Mouse (Mus musculus) small intestine, adult 2 months (tissue): Measurements from ENCODE around the gene Itpka. TPM values are rescaled to one million over a fixed set of nuclear protein-coding genes. Genes with fewer than 3 reads are reported as not detected.

Experiments used
- H3K27ac ChIP-seq: fragments of 200-500 bp; 2 replicates; pipeline ENCODE4 v1.5.1; 2012; ENCODE audit warnings: low read depth, low read length, control low read depth, inconsistent platforms; ENCODE audit not compliant: insufficient read depth
- H3K27me3 ChIP-seq: fragments of 200-500 bp; 2 replicates; pipeline ENCODE4 v1.6.1; 2012; ENCODE audit warnings: mild to moderate bottlenecking, moderate library complexity, low read length, inconsistent platforms; ENCODE audit not compliant: control insufficient read depth, insufficient read depth
- H3K36me3 ChIP-seq: fragments of 200-500 bp; 2 replicates; pipeline ENCODE4 v1.6.1; 2012; ENCODE audit warnings: mild to moderate bottlenecking, low read length, control low read depth, inconsistent platforms; ENCODE audit not compliant: control insufficient read depth, insufficient read depth
- H3K4me1 ChIP-seq: fragments of 200-500 bp; 2 replicates; pipeline ENCODE4 v1.6.1; 2012; ENCODE audit warnings: low read length, inconsistent platforms, mixed read lengths; ENCODE audit not compliant: control insufficient read depth, insufficient read depth, insufficient read length
- H3K4me3 ChIP-seq: fragments of 200-500 bp; 2 replicates; pipeline ENCODE4 v1.5.1; 2012; ENCODE audit warnings: low read depth, mild to moderate bottlenecking, control low read depth, inconsistent platforms, low read length, moderate library complexity
- CTCF ChIP-seq: fragments of 200-500 bp; IDR thresholded peaks from 2 replicates; pipeline ENCODE4 v1.5.1; 2012; ENCODE audit warnings: low read depth, mild to moderate bottlenecking, control low read depth, inconsistent platforms, low read length, moderate library complexity, mixed read lengths; ENCODE audit not compliant: insufficient replicate concordance, insufficient read length; ENCODE audit errors: extremely low read depth
- POLR2A ChIP-seq: fragments of 200-500 bp; IDR thresholded peaks from 2 replicates; pipeline ENCODE4 v1.6.1; 2012; ENCODE audit warnings: low read depth, mild to moderate bottlenecking, control low read depth, inconsistent platforms, low read length, moderate library complexity
- WGBS: fragments of 180-500 bp; shearing (Covaris S2); methylation state at CpG from one replicate; pipeline ENCODE4 v1.1.7; 2018; 5-methylcytosine and 5-hydroxymethylcytosine counted together
- polyA plus RNA-seq: library from polyadenylated mRNA; depleted of rRNA; stranded (reverse); fragments of >200 nt; gene quantifications from 2 replicates; pipeline ENCODE4 v1.2.3, GENCODE M21; 2012

Itpka gene
- polyA plus RNA-seq, 1 experiment: 39.7 TPM

DNA sequence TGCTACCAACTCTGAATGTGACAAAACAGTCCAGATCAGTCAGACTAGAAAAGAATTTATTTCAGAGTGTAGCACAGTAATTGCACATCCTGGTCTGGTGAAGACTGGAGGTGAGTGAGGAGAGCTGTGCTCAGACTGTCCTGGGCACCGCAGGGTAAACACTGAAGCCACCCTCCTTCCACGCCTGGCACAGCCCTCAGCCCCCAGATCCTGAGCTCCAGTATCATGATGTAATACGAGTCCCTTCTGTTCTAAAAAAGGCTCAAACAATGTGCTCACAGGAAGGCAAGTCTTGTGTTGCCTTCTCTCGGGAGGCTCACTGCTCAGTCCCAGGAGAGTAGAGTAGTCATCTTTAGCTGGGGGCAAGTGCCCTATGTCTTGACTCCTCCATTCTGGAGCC, 21.8 kb downstream of the Itpka start:
- Histone ChIP-seq H3K27ac (no peak overlapping the region), H3K4me3 (no peak overlapping the region), H3K27me3 (peaks cover 3% of the 10 kb centered on the region; the same call in 1 of the 2 replicates), H3K4me1 (no peaks in the 10 kb centered on the region), H3K36me3 (peaks cover 14% of the 10 kb centered on the region)
- TF ChIP-seq POLR2A: no peak
- no peak for TF ChIP-seq CTCF
- whole genome bisulfite sequencing: 86% methylated on average over 4 of the region's 4 CpGs

DNA sequence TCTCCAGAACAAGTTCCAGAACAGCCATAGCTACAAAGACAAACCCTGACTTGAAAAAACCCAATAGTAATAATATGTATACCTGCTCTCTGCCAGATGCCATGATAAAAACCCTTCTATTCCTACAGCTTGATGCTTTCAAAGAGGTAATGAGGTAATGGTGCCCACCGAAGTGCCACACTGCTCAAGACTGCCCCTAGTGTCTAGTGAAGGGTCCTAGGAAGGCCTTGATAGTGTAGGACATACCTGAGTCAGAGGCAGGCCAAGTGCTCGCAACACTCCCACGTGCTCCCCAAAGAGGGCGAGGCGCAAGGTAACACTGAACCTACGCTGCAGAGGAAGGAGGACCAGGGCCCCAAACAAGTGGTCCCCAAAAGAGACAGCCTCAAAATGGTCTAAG, 25.1 kb downstream of the Itpka start:
- Histone ChIP-seq H3K27ac (no peak overlapping the region), H3K4me1 (no peaks in the 10 kb centered on the region), H3K36me3 (peaks cover 33% of the 10 kb centered on the region), H3K27me3 (no peaks in the 10 kb centered on the region), H3K4me3 (no peak overlapping the region)
- no peak for TF ChIP-seq CTCF
- TF ChIP-seq POLR2A: no peak
- WGBS: 90% methylated on average over 6 of the region's 6 CpGs

DNA sequence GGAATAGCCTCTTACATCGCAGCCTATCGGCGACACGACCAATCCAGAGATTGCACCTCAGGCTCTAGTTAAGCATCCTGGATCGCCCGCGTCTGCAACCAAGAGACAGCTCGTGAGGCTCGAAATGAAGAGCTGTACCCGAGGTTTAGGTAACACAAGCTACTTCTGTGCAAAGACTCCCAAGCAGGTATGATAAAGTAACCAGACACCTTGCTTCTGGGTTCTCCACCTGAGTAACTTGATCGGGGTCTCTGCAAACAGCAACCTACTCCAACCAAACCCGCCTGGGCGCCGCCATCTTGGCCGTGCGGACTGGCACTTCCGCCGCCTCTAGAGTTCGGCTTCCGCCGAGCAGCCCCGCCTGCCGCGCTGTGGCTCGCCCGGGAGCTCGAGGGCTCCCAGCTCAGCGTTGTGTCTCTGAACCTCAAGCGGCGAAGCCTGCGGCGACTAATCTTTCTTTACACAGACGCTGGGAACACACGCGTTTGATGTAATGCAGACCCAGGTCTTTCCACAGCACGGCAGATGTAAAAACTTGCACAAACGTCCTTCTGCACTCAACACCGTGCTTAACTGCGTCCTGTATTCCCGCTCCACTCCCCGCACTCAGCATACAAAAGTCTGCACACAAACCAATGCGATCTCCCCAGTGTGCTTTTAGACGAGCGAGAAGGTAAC, 45.2 kb downstream of the Itpka start, which contains the start of gene Rpap1:
TSS of gene Rpap1 (minus strand) at position 332 of the 678 bp plus-strand sequence.
- Histone ChIP-seq H3K4me3 (peak within 1 kb of the TSS; percentile 63), H3K36me3 (peaks cover 5% of the 10 kb centered on the region; the same call in 1 of the 2 replicates), H3K4me1 (no peaks in the 10 kb centered on the region), H3K27ac (no peak within 1 kb of the TSS), H3K27me3 (no peaks in the 10 kb centered on the region)
- TF ChIP-seq CTCF: 0 out of 2 replicates have a peak, but pooled peaks have one; percentile 3
- TF ChIP-seq POLR2A: peak; percentile 83
- under 1% methylated on average over 44 of the region's 44 CpGs for WGBS

DNA sequence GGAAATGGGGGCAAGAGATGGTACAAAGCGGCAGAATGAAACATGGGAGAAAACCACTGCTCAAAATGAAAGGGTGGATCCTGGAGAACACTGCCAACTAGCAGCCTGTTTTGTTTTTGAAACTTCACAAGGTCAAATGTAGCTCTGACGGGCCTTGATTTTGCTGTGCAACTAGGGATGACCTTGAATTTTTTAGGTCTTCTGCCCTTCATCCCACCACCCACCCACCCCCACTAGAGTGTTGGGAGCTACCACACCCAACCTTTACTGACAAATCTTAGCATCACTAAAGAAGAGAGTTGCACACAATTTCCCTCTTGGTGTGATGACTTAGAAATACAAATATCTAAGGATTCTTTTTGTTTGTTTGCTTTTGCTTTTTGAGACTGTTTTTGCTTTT, 47.9 kb downstream of the Itpka start:
- Histone ChIP-seq H3K27me3 (no peaks in the 10 kb centered on the region), H3K4me1 (no peaks in the 10 kb centered on the region), H3K27ac (no peak overlapping the region), H3K36me3 (no peaks in the 10 kb centered on the region), H3K4me3 (no peak overlapping the region)
- 87% methylated on average over 2 of the region's 2 CpGs for WGBS
- no peak for TF ChIP-seq CTCF
- no peak for TF ChIP-seq POLR2A

DNA sequence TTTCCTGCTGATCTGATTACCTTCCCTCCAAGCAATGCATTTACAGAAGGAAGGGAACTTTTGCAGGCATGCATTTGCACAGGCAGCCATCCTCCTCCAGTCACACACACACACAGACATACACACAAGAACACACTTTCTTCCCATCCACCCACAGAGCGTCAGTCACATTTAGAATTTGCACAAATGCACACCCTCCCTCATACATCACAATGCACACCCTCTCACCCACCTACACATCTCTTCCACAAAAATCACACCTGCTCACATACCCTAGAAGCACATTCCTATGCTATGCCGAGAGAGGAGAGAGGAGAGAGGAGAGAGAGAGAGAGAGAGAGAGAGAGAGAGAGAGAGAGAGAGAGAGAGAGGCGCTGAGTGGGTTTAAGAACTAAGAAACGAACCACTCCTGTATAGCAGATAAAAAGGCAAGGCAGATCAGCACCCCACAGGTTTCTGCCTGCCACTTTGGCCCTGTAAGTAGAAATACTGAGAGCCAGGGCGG, 55.2 kb downstream of the Itpka start, which contains the start of gene Tyro3:
TSS of gene Tyro3 (plus strand) at position 455 of the 505 bp plus-strand sequence.
- peaks cover 3% of the 10 kb centered on the region; the same call in 1 of the 2 replicates for H3K4me1 ChIP-seq
- H3K4me3 ChIP-seq: no peak within 1 kb of the TSS
- H3K27ac ChIP-seq: no peak within 1 kb of the TSS
- WGBS: 92% methylated on average over 5 of the region's 5 CpGs
- H3K27me3 ChIP-seq: peaks cover 11% of the 10 kb centered on the region
- no peak for TF ChIP-seq POLR2A
- TF ChIP-seq CTCF: no peak
- H3K36me3 ChIP-seq: no peaks in the 10 kb centered on the region

DNA sequence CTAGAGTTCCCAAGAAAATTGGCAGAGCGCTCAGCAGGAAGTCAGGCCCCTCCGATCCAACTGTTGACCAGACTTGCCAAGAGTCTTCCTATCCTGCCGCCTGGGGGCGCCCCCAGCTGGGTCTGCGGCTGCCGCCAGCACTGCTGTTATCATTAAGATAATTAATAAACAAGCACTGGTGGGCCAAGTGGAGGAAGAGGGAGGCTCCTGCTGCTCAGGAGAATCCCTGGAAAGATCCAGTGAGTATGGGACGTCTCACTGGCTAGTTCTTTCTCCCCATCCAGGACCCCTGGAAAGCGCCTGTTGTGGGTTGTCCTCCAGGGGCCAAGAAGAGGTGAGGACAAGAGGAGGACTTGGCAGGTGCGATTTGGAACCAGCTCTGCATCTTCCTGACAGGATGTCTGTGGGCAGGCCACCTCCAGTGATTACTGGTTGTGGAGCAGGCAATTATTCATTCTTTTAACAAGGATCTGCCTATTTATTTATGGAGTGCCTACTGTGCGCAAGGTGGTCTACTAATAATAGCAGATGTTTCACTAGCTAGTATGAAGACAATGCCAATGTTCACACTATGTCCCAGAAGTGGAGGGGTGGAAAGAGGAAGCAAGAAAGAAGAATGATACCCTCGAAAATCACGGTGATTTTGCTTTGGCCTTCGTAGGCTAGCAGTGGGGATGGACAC, 56.2 kb downstream of the Itpka start:
- Histone ChIP-seq H3K36me3 (no peaks in the 10 kb centered on the region), H3K27me3 (peaks cover 11% of the 10 kb centered on the region), H3K4me1 (peaks cover 3% of the 10 kb centered on the region; the same call in 1 of the 2 replicates), H3K27ac (no peak overlapping the region), H3K4me3 (no peak overlapping the region)
- 11% methylated on average over 13 of the region's 13 CpGs for WGBS
- TF ChIP-seq POLR2A: no peak
- peak; percentile 57; the same call in 1 of the 2 replicates for TF ChIP-seq CTCF
